ENCODE assay signal across 31 mouse cellular contexts in the genomic region with DNA sequence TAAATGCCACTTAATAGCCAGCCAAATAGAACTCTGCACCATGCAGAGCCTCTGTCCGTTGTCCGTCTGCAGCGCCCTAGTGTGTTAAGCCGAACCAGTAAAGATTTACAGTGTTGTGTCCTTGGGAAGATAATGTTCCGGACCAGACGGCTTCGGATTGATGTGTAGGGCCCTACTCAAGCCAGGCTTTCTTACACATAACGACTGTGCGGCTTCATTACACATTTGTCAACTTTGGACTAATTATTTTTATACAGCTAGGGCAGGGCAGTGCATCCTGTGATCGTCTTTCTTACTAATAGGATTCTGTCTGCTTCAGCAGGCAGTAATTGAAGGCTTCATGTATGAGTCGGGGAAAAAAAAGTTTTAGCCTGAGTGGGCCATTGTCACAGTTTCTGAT.
"Had no signal": no experiment of that assay in that cellular context is flagged by ENCODE, and none has a peak within 500 bp of the region (broad histone marks: within the 10 kb centered on the region; RNA-seq: fewer than 3 reads in every experiment).

No protein-coding gene starts in this region.

- H3K9ac ChIP-seq: limb, embryonic 12.5 days; limb, embryonic 13.5 days; limb, embryonic 15.5 days; liver, embryonic 12.5 days; liver, embryonic 13.5 days; liver, embryonic 14.5 days; liver, embryonic 15.5 days; liver, postnatal 0 days; lung, embryonic 14.5 days; lung, embryonic 15.5 days; midbrain, embryonic 12.5 days; midbrain, embryonic 13.5 days; midbrain, embryonic 15.5 days had no signal

- H3K27me3 ChIP-seq: limb, embryonic 13.5 days; limb, embryonic 15.5 days; liver, embryonic 12.5 days; liver, embryonic 13.5 days; liver, embryonic 15.5 days; lung, embryonic 15.5 days; megakaryocyte, embryonic 14.5 days had no signal

- ATAC-seq: liver, embryonic 12.5 days; liver, postnatal 0 days; lung, postnatal 0 days; midbrain, embryonic 15.5 days; midbrain, embryonic 16.5 days had no signal

- DNase-seq: left cerebral cortex, postnatal 4 days; liver; liver, embryonic 13.5 days; liver, postnatal 0 days; lung, adult 18-20 months; lung, adult 2 months; lung, embryonic 14.5 days; lung, postnatal 10 days; lung, postnatal 14 days; lung, postnatal 36 days; lung, postnatal 4 days; midbrain, embryonic 14.5 days had no signal

- H3K4me3 ChIP-seq: left cerebral cortex, adult 2 months; limb, embryonic 10.5 days; limb, embryonic 12.5 days; limb, embryonic 13.5 days; limb, embryonic 15.5 days; liver, embryonic 12.5 days; liver, embryonic 13.5 days; liver, embryonic 15.5 days; lung, embryonic 15.5 days; megakaryocyte, embryonic 14.5 days; midbrain, embryonic 10.5 days; midbrain, embryonic 12.5 days; midbrain, embryonic 13.5 days; midbrain, embryonic 15.5 days; myocyte had no signal

- H3K4me1 ChIP-seq: limb, embryonic 13.5 days had no signal

- H3K36me3 ChIP-seq: lung, embryonic 15.5 days; midbrain, embryonic 10.5 days; midbrain, embryonic 12.5 days; midbrain, embryonic 13.5 days; midbrain, embryonic 15.5 days had no signal

- H3K9me3 ChIP-seq: limb, embryonic 10.5 days; limb, embryonic 12.5 days; limb, embryonic 13.5 days; limb, embryonic 15.5 days; liver, embryonic 12.5 days; liver, embryonic 13.5 days; liver, embryonic 15.5 days; lung, embryonic 15.5 days; megakaryocyte, embryonic 14.5 days; midbrain, embryonic 10.5 days; midbrain, embryonic 12.5 days; midbrain, embryonic 15.5 days had no signal

- H3K27ac ChIP-seq: left cerebral cortex, adult 2 months; limb, embryonic 10.5 days; limb, embryonic 12.5 days; limb, embryonic 13.5 days; limb, embryonic 15.5 days; liver, embryonic 12.5 days; liver, embryonic 13.5 days; liver, embryonic 14.5 days; liver, embryonic 15.5 days; lung, embryonic 15.5 days; macrophage; midbrain, embryonic 10.5 days; midbrain, embryonic 12.5 days; midbrain, embryonic 13.5 days; midbrain, embryonic 15.5 days had no signal

- H3K4me2 ChIP-seq: limb, embryonic 12.5 days; limb, embryonic 13.5 days; limb, embryonic 15.5 days; liver, embryonic 11.5 days; liver, embryonic 12.5 days; liver, embryonic 13.5 days; liver, embryonic 15.5 days; lung, embryonic 14.5 days; lung, embryonic 15.5 days; midbrain, embryonic 12.5 days; midbrain, embryonic 13.5 days; midbrain, embryonic 15.5 days had no signal
